Mouse (Mus musculus): ENCODE measurements around the gene Ubac2.
A peak's percentile ranks its signal among the peaks of the same experiment; 100 is the strongest.
"Not testable (repeated sequence)": the region's sequence is repeated elsewhere in the genome, so short reads cannot be mapped to it uniquely, and the experiment has no call there.

Gene Ubac2

DNA sequence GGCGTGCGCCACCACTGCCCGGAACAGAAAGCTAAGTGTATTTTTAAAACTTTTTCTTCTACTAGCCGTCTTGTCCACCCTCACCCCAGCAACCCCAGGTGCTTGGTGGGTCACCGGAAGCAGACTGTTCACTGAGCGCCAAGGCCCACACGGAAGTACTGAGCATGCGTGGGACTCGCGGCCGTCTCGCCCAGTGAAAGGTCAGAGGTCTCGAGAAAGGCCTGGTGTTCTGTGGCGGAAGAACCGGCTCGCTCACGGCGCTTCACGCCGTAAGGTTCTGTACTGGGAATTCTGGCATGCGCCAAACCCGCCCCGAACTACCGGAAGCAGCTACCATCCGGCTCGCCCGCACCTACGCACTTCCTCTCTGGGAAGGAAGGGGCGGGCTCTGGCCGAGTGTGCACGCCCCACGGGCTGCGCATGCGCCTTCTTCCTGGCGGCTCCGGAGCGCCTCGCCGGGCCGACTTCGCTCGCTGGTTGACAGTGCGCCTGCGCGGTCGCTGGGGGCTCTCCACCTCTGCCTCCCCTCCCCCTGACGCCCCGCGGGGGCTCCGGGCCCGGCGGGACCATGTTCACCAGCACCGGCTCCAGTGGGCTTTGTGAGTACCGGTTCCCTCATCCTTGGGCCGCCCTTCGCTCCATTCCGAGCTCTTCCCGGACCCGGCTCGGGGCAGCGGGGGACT, at the start of gene Ubac2:
Ubac2 (plus strand) TSS at position 445 of the 683 bp plus-strand sequence.
- peak; percentile 98 to 100 for DNase-seq

DNA sequence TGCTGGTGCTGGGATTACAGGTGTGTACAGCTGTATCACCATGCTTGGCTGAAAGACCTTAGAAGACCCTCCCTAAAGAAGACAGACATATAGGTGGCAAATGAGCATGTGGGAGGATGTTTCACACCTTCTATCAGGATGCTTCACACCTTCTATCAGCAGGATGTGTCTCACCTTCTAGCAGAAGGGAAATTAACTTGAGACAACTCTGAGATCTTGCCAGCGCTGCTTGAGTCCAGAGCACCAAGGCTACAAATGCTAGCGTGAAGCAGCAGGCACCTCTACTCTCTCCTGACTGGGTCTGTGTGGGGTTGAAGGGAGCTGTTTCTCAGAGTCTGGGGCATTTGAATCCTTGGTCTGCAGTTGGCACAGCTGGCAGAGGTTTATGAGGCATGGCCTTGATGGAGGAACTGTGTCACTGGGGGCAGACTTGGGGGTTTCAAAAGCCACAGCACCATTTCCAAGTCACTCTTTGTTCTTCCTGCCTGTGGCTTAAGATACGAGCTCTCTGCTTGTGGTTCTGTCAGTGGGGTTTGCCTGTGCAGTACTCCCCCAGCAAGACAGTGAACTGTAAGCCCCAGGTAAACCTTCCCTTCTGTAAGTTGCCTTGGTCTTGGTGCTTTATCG, 48.5 kb upstream of the Ubac2 start:
- DNase-seq, result no peak

DNA sequence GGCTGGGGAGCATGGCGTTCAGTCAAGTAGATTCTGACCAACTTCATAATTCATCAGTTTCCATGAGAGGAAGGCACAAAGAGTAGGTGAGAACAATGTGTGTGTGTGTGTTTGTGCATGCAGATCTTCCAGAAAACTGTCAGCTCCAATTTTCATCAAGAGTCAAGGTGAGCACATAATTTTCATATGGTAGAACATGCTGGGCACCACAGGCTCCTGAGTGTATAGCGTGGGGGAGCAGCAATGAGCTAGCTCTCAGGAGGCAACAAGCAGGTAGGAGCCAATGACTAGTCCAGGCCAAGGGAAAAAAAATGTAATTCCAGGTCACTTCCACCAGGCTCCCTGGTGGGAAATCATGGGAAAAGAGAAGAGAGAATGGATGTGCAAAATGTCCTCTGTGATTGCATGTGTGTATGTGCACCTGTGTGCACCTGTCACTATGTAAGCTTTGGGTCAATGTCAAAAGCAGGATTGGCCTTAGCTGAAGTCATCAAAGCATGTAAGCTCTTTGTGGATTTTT, 45.4 kb upstream of the Ubac2 start:
- DNase-seq, result no peak

DNA sequence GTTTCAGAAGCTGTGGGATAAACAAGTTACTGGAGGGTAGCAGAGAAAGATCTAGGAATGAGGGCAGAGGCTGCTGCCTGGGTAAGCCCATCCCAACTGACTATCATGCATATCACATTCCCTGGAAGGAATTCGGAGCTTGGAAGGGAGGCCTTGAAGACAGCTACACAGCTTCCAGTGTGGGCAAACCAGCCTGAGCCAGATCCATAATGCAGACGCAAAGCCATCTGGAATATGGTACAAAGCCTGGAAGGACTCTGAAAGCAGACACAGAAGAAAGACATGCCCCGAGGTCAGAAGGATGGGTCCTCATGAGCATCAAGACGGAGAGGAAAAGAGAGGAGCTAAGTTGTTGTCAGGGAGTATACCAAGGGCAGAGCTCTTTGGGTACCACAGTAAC, 40.3 kb upstream of the Ubac2 start:
- DNase-seq, result no peak

DNA sequence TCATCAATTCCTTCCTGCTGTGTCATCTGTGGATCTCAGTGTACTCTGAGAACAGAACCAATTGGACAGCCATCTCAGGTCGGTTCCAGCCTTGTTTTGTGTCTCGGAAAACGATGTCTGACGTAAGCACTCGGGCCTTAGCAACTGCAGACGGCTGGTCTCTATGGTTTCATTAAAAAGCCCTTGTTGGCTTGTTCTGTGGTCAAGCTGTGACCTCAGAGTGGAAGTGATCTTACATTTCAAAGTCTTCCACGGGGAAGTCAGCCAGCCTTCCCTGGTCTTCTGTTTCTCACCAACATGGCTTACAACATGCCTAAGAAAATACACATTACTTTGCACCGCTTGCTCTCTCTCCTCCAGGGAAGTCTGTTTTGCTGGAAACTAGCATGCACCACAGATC, 38.2 kb upstream of the Ubac2 start:
- no peak for DNase-seq

DNA sequence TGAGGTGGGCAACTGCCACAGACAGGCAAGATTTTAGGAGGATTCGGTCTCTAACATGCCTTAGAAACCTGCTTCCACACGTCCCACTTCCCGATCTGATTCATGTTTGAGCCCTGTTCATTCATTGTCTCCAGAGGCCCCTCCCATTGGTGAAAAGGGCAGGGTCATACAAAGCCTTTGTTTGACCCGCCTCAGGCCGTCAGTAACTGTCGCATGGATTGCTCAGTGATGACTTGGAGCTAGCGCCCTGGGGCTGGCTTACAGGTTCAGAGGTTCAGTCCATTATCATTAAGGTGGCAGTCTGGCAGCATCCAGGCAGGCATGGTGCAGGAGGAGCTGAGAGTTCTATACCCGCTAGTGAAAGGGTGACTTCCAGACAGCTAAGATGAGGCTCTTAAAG, 33.9 kb upstream of the Ubac2 start:
- no peak for DNase-seq

DNA sequence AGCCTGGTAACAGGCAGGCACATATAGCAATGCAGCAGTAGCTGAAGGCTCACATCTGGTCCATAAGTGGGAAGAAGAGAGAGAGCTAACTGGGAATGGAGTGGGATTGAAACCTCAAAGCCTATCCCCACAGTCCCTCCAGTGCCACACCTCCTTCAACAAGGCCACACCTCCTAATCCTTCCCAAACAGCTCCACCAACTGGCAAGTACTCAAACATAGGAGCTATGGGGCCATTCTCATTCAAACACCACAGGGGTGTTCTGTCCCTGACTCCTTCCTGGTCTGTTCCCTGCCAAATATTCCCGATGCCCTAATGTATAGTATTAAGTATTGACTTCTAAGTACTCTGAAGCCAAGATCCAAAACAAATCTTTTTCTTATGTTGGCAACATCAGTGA, 27.2 kb upstream of the Ubac2 start:
- DNase-seq, result no peak

DNA sequence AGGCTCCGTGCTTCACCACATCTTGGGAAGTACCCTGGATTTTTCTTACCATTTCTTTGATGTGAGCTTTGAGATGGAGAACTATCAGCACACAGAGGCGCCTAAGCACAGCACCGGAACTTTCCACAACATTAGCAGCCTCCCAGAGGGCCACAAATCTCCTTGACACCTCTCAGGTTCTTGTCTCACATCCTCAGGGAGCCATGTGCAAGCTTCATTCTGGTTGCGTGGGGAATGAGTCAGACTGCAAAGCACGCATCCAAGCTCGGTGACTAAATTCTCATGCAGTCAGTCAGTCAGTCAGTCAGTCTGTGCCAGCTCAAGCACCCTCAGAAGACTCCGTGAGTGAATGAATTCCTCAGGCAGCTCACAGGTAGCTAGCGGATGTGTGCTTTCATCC, 25.9 kb upstream of the Ubac2 start:
- DNase-seq, result no peak

DNA sequence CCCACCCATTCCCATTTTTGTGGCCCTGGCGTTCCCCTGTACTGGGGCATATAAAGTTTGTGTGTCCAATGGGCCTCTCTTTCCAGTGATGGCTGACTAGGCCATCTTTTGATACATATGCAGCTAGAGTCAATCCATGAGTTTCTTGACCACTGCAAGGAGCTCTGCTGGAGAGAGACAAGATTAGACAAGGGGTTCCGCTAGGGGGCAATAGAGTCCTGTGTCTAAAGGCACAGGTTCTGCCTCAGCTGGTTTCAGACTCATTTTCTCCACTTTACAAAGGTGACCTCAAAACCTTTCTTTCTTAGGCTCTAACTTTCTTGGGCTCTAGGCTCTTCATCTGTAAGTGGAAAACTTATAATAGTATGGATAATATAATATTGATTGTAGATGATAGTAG, 13.3 kb upstream of the Ubac2 start:
- peak; percentile 81 to 92 for DNase-seq

DNA sequence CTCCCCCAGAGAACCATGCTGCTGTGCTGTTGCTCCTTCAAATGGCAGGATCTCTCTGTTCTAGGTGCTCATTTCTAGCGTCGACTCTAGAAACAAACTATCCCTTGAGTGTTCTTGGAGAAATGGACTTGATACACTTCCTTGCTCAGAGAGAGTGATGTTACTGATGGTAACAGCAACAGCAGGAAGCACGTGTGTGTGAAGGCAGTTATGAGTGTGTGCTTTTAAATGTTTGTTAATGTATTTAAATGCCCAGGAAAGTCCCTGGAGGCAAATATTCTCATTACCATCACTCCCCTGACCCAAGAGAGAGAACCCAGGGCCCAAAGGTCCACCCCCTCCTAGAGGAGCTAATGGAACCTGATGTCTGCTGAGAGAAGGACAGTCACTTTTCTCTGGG, 11.8 kb upstream of the Ubac2 start:
- no peak for DNase-seq

DNA sequence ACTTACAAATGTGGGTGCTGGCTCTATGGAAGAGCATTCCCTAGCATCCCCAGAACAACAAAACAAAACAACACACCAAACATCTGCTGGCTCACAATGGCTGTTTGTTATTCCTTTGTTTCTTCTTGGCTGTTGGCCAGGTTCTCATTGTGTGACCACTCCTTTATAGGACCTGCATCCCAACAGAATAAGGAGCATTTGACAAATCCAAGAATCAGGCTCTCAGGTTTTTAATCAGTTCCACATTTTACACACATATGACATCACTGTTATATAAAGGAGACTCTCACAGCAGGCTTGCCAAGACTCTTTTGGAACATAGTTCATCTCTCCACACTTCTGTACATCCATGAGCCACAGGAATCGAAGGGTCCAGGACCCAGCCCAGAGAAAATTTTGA, 9.3 kb upstream of the Ubac2 start:
- DNase-seq, result no peak

DNA sequence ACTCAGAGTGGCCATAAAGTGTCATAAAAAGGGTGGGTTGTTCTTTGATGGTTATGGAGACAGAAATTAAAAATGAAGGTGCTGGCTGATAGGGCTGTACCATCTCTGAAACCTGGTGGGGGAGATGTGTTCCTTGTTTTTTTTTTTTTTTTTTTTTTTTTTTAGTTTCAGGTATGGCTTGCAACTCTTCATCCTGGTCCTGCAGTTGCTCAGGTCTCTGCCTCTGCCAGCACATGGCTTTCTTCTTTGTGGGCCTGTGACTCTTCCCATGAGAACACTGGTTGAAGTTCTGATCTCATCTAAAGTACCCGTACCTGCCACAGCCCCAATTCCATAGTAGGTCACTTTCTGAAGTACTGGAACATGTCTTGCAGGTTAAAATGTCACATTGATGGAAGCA, 5.7 kb upstream of the Ubac2 start:
- no peak for DNase-seq

DNA sequence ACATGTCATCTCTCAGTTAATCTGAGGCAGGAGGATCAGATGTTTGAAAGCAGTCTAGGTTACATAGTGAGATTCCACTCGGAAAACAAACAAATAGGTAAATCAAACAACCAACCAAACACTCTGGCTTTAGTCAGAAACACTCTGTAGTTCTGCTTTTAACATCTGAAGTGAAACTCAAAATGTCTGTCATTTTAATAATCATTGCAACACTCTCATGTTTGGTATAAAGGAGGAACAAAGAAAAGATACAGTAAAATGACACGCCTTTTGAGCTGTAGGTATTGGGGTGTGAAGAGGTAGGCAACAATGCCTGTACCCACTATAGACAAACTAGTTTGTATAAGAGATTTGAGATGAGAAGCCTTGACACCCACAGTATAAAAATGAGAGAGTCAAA, 5.2 kb upstream of the Ubac2 start:
- DNase-seq, result no peak

DNA sequence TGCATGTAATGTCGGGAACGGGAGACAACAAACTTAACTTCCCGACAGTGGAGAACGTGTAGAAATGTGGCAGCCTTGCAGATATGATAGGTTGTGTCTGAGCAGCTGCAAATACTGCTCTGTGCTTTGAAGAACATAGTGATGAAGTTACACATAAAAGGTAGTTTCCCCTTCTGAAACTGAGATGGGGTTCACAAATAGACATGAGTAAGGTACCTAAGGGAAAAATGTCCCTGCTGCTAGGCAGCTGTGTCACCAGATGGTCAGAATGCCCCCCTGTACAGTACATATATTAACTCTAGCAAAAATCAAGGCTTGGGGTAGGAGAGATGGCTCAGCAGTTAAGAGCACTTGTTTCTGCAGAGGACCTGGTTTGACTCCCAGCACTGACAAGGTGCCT, 4.8 kb upstream of the Ubac2 start:
- no peak for DNase-seq

DNA sequence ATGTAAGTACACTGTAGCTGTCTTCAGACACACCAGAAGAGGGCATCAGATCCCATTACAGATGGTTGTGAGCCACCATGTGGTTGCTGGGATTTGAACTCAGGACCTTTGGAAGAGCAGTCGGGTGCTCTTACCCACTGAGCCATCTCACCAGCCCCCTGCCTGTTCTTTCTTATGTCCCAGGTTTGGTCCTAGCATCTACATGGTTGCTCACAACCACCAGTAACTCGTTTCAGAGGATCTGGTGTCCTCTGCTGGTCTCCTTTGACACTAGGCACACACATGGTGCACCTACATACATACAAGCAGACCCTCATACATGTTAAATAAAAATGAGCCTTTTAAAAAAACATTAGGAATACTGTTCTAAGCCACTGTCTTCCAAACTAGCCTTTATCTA, 2.2 kb upstream of the Ubac2 start:
- not testable (repeated sequence) for DNase-seq

DNA sequence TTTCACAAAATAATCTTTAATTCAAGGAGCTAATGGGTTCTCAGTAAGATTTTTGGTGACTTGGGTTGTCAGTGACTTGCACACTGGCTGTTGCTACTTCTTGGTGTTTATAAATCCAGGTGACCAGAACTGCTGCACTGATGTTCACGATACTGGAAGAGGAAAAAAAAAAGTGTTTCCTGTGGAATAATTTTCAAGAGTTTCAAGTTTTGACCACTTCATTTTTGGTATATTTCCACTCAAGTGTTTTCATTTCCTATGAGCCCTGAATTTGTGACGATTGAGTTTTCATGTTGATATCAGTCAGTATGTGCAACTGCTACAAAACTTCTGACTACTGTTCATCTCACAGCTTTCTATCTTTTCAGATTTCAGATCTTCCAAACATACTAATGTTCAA, 1.6 kb upstream of the Ubac2 start:
- DNase-seq, result no peak

DNA sequence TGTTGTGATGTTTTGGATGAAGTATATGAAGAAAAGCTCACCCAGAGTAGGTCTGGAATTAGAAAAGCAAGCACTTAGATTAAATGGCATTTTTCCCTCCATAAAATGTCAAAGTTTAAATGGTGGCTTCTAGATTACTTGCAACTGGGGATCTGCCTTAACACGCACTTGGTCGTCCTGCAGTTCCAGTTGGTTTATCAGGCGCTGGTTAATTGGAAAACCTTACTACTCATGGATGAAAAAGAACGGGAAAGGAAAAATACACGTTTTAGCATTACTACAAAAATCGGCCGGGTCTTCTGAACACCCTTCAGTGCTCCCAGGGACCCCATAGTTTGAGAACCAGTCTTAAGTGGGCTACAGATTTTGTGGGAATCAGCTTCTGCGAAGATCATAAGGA, 780 bp upstream of the Ubac2 start:
- DNase-seq, result no peak

DNA sequence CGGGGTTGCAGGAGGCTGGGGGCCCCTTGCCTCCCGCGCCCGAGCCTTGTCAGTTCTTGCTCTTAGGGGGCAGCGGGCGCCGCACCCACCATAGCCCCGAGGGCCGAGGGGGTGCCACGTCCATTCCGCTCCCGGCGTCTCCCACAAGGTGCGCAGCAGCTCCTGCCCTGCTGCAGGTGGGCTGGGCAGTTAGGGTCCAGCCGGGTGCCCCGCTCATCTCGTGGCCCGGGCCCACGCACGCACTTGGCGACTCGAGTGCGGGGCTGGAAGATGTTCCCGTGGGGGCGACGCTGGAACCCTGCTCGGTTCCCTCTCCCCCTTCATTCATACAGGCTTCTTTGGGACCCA, 413 bp downstream of the Ubac2 start:
- no peak for DNase-seq

DNA sequence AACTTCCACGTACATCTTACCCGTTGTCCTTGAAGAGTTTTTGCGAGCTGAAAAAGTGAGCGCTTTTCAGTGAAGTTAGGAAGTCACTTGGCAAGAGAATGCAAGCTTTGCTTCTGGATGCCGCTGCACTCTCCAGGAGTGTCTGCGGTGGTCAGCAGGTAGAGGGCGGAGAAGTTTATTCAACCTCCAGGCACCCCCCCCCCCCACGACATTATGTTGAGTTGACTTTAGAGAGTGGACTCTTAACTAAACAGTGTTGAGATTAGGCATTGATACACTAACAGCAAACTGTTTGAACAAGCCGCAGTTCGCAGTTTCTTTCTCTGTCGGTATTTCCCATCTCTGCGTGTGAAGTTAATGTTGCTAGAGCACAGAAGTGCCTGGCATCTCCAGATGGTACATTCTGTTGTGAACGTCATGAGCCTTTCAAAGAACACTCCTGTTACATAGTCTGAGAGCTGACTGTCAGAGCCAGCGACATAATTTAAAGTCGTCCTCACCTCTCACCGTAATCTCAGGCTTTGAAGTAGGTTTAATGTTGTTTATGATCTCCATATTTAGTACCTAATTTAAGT, 933 bp downstream of the Ubac2 start:
- DNase-seq, result peak in 1 of 2 experiments; percentile 29

DNA sequence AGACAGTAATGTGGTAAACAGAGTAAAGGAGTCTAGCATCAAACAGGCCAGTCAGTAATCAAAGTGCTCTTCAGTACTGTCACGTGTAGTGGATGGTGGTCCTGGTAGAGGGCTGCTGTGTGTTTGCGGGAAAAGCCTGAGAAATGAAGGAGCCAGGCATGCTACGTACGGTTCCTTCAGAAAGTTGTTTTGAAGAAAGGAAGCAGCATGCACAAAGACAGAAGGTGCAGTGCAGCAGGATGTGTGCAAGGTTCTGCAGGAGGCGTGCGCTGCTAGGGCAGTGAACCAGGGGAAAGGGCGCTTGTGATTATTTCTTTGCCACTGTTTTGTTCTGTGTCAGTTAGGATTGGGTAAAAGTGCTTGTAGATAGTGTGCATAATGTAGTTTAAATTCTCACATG, 2.8 kb downstream of the Ubac2 start:
- no peak for DNase-seq

DNA sequence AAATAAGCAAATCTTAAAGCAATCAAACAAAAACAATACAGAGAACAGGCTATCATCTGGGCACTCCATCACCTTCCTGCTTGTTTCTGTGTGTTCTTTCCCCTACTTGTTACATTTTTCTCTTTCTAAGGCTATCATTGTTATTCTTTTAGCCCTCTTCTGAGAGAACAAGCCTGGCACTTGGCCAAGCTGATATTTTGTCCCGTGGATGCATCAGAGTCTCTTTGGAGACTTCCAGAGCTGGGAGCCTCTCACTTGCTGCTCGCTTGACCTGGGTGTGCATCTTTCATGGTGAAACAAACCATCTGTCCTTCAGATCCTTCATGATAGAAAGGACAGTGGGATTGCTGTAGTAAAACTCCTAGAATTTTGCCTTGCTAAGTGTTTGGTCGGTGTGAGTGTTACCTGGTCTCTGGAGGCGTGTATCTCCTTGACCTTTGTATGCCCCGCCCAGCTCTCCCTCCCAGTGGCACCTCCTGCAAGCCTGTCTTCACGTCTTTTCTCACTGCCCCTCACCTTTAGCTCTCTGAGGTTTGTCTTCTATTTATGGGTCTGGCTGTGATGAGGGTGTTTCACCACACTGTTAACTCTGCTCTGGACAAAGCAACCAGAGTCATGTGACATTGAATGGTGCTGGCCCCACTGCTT, 5.9 kb downstream of the Ubac2 start:
- DNase-seq, result peak; percentile 37 to 57

DNA sequence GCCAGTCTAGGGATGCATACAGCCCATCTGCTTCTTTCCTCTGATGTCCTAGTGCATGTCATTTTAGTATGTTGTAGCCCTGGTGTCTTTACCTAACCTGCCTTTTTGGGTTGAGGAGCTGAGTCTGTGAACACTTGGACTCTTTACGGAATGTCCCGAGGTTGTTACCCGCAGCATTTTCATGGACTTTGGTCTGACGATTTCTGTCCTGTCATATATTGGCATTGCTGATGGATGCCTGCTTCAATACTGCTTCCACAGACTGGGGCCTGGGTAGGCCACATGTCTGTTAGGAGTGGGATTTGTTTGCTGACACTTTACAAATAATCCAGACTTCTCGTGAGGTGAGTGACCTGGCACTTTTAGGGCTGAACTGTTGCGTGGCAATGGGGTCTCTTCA, 15.3 kb downstream of the Ubac2 start:
- DNase-seq, result peak in 1 of 2 experiments; percentile 49

DNA sequence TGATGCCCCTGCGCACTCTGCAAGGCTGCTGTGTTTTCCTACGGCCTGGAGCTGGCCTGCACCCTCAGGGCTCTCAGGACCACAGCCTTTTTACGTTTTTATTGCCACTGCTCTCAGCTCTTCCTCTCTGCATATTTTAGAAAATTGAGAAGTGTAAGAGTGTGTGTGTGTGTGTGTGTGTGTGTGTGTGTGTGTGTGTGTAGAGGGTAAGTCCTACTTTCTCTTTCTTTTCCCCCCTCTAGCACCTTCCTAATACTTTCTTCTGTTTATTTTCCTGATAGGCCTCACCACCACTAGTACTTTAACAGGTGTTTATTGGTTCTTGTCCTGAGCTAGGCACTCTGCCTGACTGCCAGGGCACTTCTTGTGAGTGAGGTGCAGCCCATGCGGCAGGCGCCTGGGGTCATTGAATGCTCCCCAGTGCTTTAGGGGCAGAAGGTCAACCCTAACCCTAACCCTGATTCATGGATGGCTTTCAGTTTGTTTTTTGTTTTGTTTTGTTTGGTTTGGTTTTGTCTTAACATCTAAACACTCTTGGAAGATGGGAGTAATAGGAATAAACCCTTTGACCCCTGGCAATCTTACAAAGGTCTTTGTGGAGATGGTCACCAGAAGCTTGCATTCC, 16.2 kb downstream of the Ubac2 start:
- no peak for DNase-seq

DNA sequence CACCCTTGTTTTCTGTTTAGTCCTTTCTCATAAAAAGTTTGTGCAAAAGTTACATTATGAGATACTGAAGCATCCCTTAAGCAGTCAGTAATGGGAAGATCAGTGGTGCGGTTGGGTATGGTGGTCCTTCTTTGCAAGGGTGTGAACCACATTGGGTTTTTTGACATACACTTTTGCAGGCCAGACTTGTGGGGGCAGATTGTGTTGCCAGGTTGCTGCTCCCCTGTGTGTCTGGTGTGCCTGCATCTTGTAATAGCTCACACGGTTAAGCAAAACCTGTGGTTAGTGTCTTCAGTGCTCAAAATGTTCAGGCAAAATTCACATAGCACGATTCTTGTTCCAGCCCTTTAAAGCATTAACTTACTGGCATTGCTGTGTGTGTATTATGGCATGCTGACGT, 16.9 kb downstream of the Ubac2 start:
- no peak for DNase-seq

Data from kidney, postnatal 36 days (tissue).